Mouse (Mus musculus) liver, embryonic 14.5 days (tissue): ENCODE measurements around the gene Arid4a.

ENCODE experiments used
- CTCF ChIP-seq: IDR thresholded peaks from 2 replicates; pipeline ENCODE4 v1.5.1; 2016; ENCODE audit warnings: antibody characterized with exemption, low read depth, control low read depth
- EP300 ChIP-seq: IDR thresholded peaks from 2 replicates; pipeline ENCODE4 v1.6.1; 2016; ENCODE audit warnings: antibody characterized with exemption, low read depth

- TF ChIP-seq EP300 = no peak
- TF ChIP-seq CTCF = no peak
Measured at GRCm38 (mm10) chr12:71116411-71116810, 100.6 kb downstream of the Arid4a start.
